ENCODE assay signal across 16 mouse cellular contexts in the genomic region with DNA sequence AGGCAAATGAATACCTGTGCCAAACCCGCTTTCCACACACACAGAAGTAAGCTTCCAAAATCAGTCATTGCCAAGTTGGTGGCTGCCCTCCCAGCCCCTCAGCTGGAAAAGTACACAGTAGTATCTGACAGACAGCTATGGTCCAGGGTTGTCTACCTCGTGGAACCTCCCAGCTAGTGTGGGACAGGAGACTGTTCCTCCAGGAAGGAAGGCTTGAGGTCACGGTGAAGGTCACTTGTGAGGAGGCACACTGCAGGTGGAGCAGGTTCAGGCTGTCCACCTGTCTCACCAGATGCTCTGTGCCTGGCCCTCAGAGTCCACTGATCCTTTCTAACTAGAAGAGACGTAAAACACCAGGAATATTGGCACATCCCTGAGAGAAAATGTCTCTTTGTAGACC. TPM values are rescaled to one million over a fixed set of nuclear protein-coding genes. Genes with fewer than 3 reads are reported as not detected.
"Had no signal": no experiment of that assay in that cellular context is flagged by ENCODE, and none has a peak within 500 bp of the region (broad histone marks: within the 10 kb centered on the region; RNA-seq: fewer than 3 reads in every experiment).

No protein-coding gene starts in this region.

- H3K9me3 ChIP-seq: limb, embryonic 10.5 days; liver, embryonic 13.5 days; lung, embryonic 15.5 days; midbrain, embryonic 12.5 days; neural tube, embryonic 13.5 days; stomach, embryonic 15.5 days had no signal

- H3K27me3 ChIP-seq: liver, embryonic 13.5 days; lung, embryonic 15.5 days; neural tube, embryonic 13.5 days; stomach, embryonic 15.5 days had no signal

- DNase-seq: kidney, adult 8-10 months; kidney, postnatal 25 days; liver, embryonic 13.5 days; liver, postnatal 0 days; lung, postnatal 14 days; right cerebral cortex, postnatal 14 days; thymus, adult 2 months; thymus, postnatal 25 days had no signal

- H3K4me1 ChIP-seq: liver, embryonic 13.5 days; lung, embryonic 15.5 days; stomach, embryonic 15.5 days had no signal

- H3K4me3 ChIP-seq: limb, embryonic 10.5 days; liver, embryonic 13.5 days; lung, embryonic 15.5 days; megakaryocyte, embryonic 14.5 days; midbrain, embryonic 12.5 days; neural tube, embryonic 13.5 days; stomach, embryonic 15.5 days had no signal

- H3K4me2 ChIP-seq: liver, embryonic 13.5 days; lung, embryonic 15.5 days; midbrain, embryonic 12.5 days; neural tube, embryonic 13.5 days; stomach, embryonic 15.5 days had no signal

- H3K36me3 ChIP-seq: limb, embryonic 10.5 days; liver, embryonic 13.5 days; lung, embryonic 15.5 days; midbrain, embryonic 12.5 days; stomach, embryonic 15.5 days had no signal

- H3K27ac ChIP-seq: limb, embryonic 10.5 days; liver, embryonic 13.5 days; lung, embryonic 15.5 days; macrophage; midbrain, embryonic 12.5 days; stomach, embryonic 15.5 days had no signal

- H3K9ac ChIP-seq: liver, embryonic 13.5 days; liver, postnatal 0 days; lung, embryonic 15.5 days; midbrain, embryonic 12.5 days; neural tube, embryonic 13.5 days; stomach, embryonic 15.5 days had no signal

- ATAC-seq: liver, postnatal 0 days; midbrain, embryonic 16.5 days had no signal

RNA-seq across cellular contexts. Expression of a gene that starts 21.9 kb away (rescaled TPM):
- polyA plus RNA-seq: macrophage had no signal
